Mouse (Mus musculus): Measurements from ENCODE around the gene Scn1b. TPM values are rescaled to one million over a fixed set of nuclear protein-coding genes. Genes with fewer than 3 reads are reported as not detected.

Gene Scn1b
- polyA plus RNA-seq, 1 experiment from 2014 or later = 13.9 TPM

- peak within 1 kb of the TSS; percentile 64 for H3K27ac ChIP-seq
- 62% methylated on average over 5 of the region's 5 CpGs for WGBS (ENCODE audit: missing documents)
- H3K4me3 ChIP-seq (ENCODE audit: inconsistent target) = no peak within 1 kb of the TSS
- H3K79me2 ChIP-seq (ENCODE audit: inconsistent target) = peaks cover 3% of the 10 kb centered on the region
- no peaks in the 10 kb centered on the region for H3K36me3 ChIP-seq (ENCODE audit: inconsistent target)
Measured at GRCm38 (mm10) chr7:31155296-31156033, 28.7 kb upstream of the Scn1b start, which contains the start of gene Gramd1a. Gene Gramd1a, minus strand, starts transcription at chr7:31155896.

- Histone ChIP-seq H3K4me3 (ENCODE audit: inconsistent target) (no peak overlapping the region), H3K36me3 (ENCODE audit: inconsistent target) (no peaks in the 10 kb centered on the region), H3K27ac (no peak overlapping the region), H3K79me2 (ENCODE audit: inconsistent target) (peaks cover 20% of the 10 kb centered on the region)
- 92% methylated on average over 5 of the region's 6 CpGs for WGBS (ENCODE audit: missing documents)
Measured at GRCm38 (mm10) chr7:31153536-31154320, 26.9 kb upstream of the Scn1b start.

DNA sequence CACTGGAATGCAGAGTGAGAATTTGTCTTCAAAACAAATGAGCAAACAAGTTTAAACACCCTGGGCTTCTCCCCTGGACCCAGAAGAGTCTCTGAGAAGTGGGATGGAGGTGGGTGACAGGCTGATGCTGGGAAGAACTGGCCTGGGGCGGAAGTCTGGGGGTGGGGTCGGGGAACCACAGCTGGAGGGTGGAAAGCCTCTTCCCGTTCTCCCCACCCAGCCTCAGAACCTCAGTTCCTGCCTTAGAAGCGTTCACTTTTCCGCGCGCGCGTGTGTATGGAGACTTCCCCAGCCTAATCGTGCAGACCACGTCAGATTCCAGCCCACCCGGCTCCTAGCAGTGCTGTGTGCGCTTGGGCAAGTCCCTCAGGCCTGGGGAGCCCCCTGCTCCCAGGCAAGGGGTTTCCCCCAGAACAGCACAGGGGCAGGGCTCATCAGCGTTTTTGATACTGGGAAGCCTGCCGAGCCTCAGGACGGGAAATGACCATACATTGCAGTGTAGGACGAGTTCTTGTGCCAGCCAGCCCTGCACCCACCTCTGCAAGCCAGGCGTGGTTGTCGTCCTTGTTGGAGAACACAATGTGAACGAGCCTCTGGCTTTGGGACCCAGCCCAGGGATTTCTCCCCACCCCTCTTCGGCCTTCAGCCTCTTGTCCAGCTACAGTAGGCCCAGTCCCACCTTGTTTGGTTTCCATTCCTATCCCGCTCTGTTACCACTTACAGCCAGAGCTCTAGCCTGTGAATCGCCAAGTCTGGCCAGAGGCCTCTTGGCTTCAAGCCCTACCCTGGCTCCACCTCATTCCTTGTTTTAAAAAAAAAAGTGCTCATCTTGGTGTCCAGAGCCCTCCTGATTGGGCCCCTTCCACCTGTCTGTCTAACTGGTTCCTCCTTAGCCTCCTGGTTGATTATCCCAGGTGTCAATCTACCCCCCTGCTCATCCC is 24.8 kb upstream of the Scn1b start:
- Histone ChIP-seq H3K4me3 (ENCODE audit: inconsistent target) (peak overlapping the region; percentile 30), H3K27ac (peak overlapping the region; percentile 94), H3K79me2 (ENCODE audit: inconsistent target) (peaks cover 42% of the 10 kb centered on the region), H3K36me3 (ENCODE audit: inconsistent target) (no peaks in the 10 kb centered on the region)
- WGBS (ENCODE audit: missing documents) = 6% methylated on average over 22 of the region's 23 CpGs

GRCm38 (mm10) chr7:31150566-31151300 is 23.9 kb upstream of the Scn1b start:
- H3K4me3 ChIP-seq (ENCODE audit: inconsistent target) = peak overlapping the region; percentile 62
- H3K79me2 ChIP-seq (ENCODE audit: inconsistent target) = peaks cover 50% of the 10 kb centered on the region
- WGBS (ENCODE audit: missing documents) = under 1% methylated on average over 62 of the region's 63 CpGs
- H3K27ac ChIP-seq = peak overlapping the region; percentile 94
- H3K36me3 ChIP-seq (ENCODE audit: inconsistent target) = no peaks in the 10 kb centered on the region

GRCm38 (mm10) chr7:31149751-31150565 is 23.2 kb upstream of the Scn1b start:
- WGBS (ENCODE audit: missing documents) = under 1% methylated on average over 18 of the region's 20 CpGs
- peaks cover 58% of the 10 kb centered on the region for H3K79me2 ChIP-seq (ENCODE audit: inconsistent target)
- H3K36me3 ChIP-seq (ENCODE audit: inconsistent target) = no peaks in the 10 kb centered on the region
- peak overlapping the region; percentile 62 for H3K4me3 ChIP-seq (ENCODE audit: inconsistent target)
- H3K27ac ChIP-seq = peak overlapping the region; percentile 82

DNA sequence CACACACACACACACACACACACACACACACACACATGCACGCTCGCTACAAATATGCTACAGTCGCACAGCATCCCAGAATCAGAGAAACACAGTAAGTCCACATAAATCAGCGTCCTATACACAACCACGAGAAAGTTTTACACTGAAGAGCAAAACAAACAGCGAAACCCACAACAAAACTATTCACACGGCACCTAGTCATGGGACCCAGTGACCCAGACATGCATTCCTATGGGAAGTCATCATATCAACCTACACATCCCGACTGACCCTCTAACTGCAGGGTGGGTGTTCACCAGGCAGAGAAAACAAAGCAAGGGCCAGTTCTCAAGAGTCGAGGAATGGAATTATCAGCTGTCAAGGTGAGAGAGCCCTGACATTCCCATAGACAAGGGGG is 22.5 kb upstream of the Scn1b start:
- Histone ChIP-seq H3K27ac (peak overlapping the region; percentile 82), H3K4me3 (ENCODE audit: inconsistent target) (peak overlapping the region; percentile 62), H3K36me3 (ENCODE audit: inconsistent target) (no peaks in the 10 kb centered on the region), H3K79me2 (ENCODE audit: inconsistent target) (peaks cover 65% of the 10 kb centered on the region)
- 7% methylated on average over 8 of the region's 9 CpGs for whole genome bisulfite sequencing (ENCODE audit: missing documents)

- peaks cover 70% of the 10 kb centered on the region for H3K79me2 ChIP-seq (ENCODE audit: inconsistent target)
- H3K4me3 ChIP-seq (ENCODE audit: inconsistent target) = peak overlapping the region; percentile 62
- no peaks in the 10 kb centered on the region; the same call in 1 of the 2 replicates for H3K36me3 ChIP-seq (ENCODE audit: inconsistent target)
- H3K27ac ChIP-seq = peak overlapping the region; percentile 82
- 0% methylated on average over 9 of the region's 9 CpGs for WGBS (ENCODE audit: missing documents)
Measured at GRCm38 (mm10) chr7:31148756-31149155, 22.0 kb upstream of the Scn1b start.

GRCm38 (mm10) chr7:31148086-31148485 is 21.3 kb upstream of the Scn1b start:
- Histone ChIP-seq H3K79me2 (ENCODE audit: inconsistent target) (peaks cover 74% of the 10 kb centered on the region), H3K27ac (peak overlapping the region; percentile 82), H3K4me3 (ENCODE audit: inconsistent target) (peak overlapping the region; percentile 62), H3K36me3 (ENCODE audit: inconsistent target) (peaks cover 5% of the 10 kb centered on the region)
- WGBS (ENCODE audit: missing documents) = 28% methylated on average over 3 of the region's 3 CpGs

DNA sequence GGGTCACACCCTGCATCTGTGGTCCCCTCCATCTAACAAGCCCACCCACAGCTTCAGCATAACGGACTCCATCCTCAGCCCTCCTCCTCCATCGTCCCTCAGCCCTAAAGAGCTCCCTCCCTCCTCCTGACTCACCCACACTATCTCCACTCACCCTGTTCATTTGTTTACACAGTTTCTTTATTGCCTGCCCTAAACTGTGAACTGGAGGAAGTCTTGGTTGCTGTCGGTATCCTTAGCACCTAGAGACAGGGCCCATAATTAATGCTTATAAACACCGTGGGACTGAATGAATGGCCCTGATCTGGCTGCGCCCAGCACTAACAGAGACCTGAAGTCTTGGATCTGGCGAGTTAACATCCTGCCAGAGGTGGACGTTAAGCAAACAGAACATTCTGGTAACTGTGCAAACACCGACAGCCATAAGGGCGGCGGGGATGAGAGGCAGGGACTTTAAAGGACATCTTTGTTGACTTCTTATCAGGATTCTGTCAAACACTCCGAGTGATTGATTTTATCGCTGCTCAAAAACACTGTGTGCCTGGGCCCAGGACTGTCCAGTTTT is 18.9 kb upstream of the Scn1b start:
- Histone ChIP-seq H3K4me3 (ENCODE audit: inconsistent target) (no peak overlapping the region), H3K79me2 (ENCODE audit: inconsistent target) (peaks cover 73% of the 10 kb centered on the region), H3K27ac (no peak overlapping the region), H3K36me3 (ENCODE audit: inconsistent target) (peaks cover 29% of the 10 kb centered on the region)
- 82% methylated on average over 11 of the region's 12 CpGs for WGBS (ENCODE audit: missing documents)

DNA sequence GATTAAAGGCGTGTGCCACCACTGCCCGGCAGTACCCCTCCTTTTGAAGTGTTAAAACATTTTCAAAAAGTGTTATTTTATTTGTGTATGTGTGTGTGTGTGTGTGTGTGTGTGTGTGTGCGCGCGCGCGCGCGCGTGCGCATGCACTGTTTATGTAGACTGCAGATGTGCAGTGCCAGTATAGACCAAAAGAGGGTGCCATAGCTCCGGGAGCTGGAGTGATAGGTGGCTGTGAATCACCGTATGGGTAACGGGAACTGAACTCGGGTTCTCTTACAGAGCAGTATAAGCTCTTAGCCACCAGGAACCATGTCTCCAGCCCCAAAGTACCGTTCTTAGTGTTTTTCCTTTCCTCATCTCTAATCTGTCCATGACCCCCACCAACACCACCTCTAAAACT is 18.1 kb upstream of the Scn1b start:
- no peak overlapping the region for H3K4me3 ChIP-seq (ENCODE audit: inconsistent target)
- H3K27ac ChIP-seq = no peak overlapping the region
- 98% methylated on average over 16 of the region's 16 CpGs for WGBS (ENCODE audit: missing documents)
- peaks cover 65% of the 10 kb centered on the region for H3K79me2 ChIP-seq (ENCODE audit: inconsistent target)
- H3K36me3 ChIP-seq (ENCODE audit: inconsistent target) = peaks cover 35% of the 10 kb centered on the region

- no peak overlapping the region for H3K27ac ChIP-seq
- peaks cover 73% of the 10 kb centered on the region for H3K36me3 ChIP-seq (ENCODE audit: inconsistent target)
- 93% methylated on average over 10 of the region's 10 CpGs for WGBS (ENCODE audit: missing documents)
- H3K79me2 ChIP-seq (ENCODE audit: inconsistent target) = peaks cover 26% of the 10 kb centered on the region
- no peak overlapping the region for H3K4me3 ChIP-seq (ENCODE audit: inconsistent target)
Measured at GRCm38 (mm10) chr7:31140941-31141340, 14.1 kb upstream of the Scn1b start.

DNA sequence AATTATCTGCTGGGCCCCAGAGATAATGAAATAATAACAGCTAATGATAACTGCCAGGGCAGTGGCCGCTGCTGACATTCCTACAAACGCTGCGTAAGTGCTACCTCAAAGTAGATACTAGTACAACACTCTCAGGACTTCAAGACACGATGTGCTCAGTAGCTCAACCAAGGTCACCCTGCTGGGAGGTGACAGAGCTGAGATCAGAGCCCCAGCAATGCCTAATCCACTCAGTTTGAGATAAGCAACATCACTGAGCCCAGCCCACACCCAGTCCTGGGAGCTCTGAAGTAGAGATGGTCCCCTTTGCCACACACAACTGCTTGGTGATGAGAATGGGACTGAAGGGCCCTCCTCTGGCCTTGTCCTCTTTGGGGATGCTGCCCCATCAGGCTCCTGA is 13.5 kb upstream of the Scn1b start:
- Histone ChIP-seq H3K36me3 (ENCODE audit: inconsistent target) (peaks cover 79% of the 10 kb centered on the region), H3K27ac (no peak overlapping the region), H3K4me3 (ENCODE audit: inconsistent target) (no peak overlapping the region), H3K79me2 (ENCODE audit: inconsistent target) (peaks cover 20% of the 10 kb centered on the region)
- WGBS (ENCODE audit: missing documents) = 95% methylated on average over 4 of the region's 4 CpGs

- Histone ChIP-seq H3K79me2 (ENCODE audit: inconsistent target) (peaks cover 14% of the 10 kb centered on the region), H3K36me3 (ENCODE audit: inconsistent target) (peaks cover 85% of the 10 kb centered on the region), H3K4me3 (ENCODE audit: inconsistent target) (no peak overlapping the region), H3K27ac (no peak overlapping the region)
- 63% methylated on average over 5 of the region's 5 CpGs for WGBS (ENCODE audit: missing documents)
Measured at GRCm38 (mm10) chr7:31139765-31140164, 13.0 kb upstream of the Scn1b start.

All from macrophage (primary cell).